ENCODE assay signal across 10 mouse cellular contexts in genomic region chr5:36562791-36563445, GRCm38 (mm10). TPM values are rescaled to one million over a fixed set of nuclear protein-coding genes. Genes with fewer than 3 reads are reported as not detected.
DNase-seq lines count a peak whose midpoint lies in the region; ATAC-seq and TF ChIP-seq lines count a peak whose summit lies in the region.
"Had no signal": no experiment of that assay in that cellular context is flagged by ENCODE, and none has a peak within 500 bp of the region (broad histone marks: within the 10 kb centered on the region; RNA-seq: fewer than 3 reads in every experiment).

No protein-coding gene starts in this region.

- H3K27ac ChIP-seq in heart, adult 2 months: peak overlapping the region; percentile 26; the same call in 1 of the 2 replicates
- H3K27ac ChIP-seq in liver, embryonic 11.5 days (ENCODE audit: low read depth, low read length): peak overlapping the region; percentile 5; the same call in 1 of the 2 replicates
- H3K27ac ChIP-seq: limb, embryonic 15.5 days had no signal

- H3K36me3 ChIP-seq in heart, adult 2 months (ENCODE audit: control insufficient read depth, insufficient read depth, low read length): peaks cover 2% of the 10 kb centered on the region
- H3K36me3 ChIP-seq in liver, embryonic 11.5 days (ENCODE audit: control insufficient read depth, insufficient read depth, low read length): no peaks in the 10 kb centered on the region
- H3K36me3 ChIP-seq: limb, embryonic 15.5 days had no signal

- no peaks in the 10 kb centered on the region for H3K9me3 ChIP-seq in liver, embryonic 11.5 days (ENCODE audit: control insufficient read depth, low read length)
- H3K9me3 ChIP-seq: limb, embryonic 15.5 days had no signal

- H3K4me1 ChIP-seq in heart, adult 2 months (ENCODE audit: control insufficient read depth, insufficient read depth, low read length): peaks cover 11% of the 10 kb centered on the region
- peaks cover 38% of the 10 kb centered on the region for H3K4me1 ChIP-seq in liver, embryonic 11.5 days (replicated peaks; ENCODE audit: control insufficient read depth, insufficient read depth, low read length)

- WGBS in heart, adult 2 months: 72% methylated on average over 10 of the region's 10 CpGs
- WGBS in liver, embryonic 11.5 days: 56% methylated on average over 10 of the region's 10 CpGs

- H3K4me2 ChIP-seq in liver, embryonic 11.5 days: no peak overlapping the region
- H3K4me2 ChIP-seq: limb, embryonic 15.5 days had no signal

- intact Hi-C loops in heart, adult 2 months (cut with DNase I): no loop called here

- H3K27me3 ChIP-seq in heart, adult 2 months (ENCODE audit: control insufficient read depth, insufficient read depth, low read length): no peaks in the 10 kb centered on the region
- H3K27me3 ChIP-seq in liver, embryonic 11.5 days (replicated peaks; ENCODE audit: control insufficient read depth, insufficient read depth, low read length): no peaks in the 10 kb centered on the region
- H3K27me3 ChIP-seq: limb, embryonic 15.5 days had no signal

- no peak overlapping the region for H3K4me3 ChIP-seq in heart, adult 2 months
- no peak overlapping the region for H3K4me3 ChIP-seq in liver, embryonic 11.5 days (ENCODE audit: low read depth, low read length)
- H3K4me3 ChIP-seq: limb, embryonic 15.5 days had no signal

- peak in 1 of 2 experiments; percentile 75 for DNase-seq in heart, adult 2 months
- no peak for DNase-seq in heart, adult 8-10 months (ENCODE audit: low spot score)
- peak; percentile 73 for DNase-seq in R1 (ENCODE audit: low read depth, low spot score)
- no peak for DNase-seq in liver, embryonic 11.5 days (ENCODE audit: low spot score)
- peak; percentile 60 for DNase-seq in skeletal muscle tissue, adult 2 months (ENCODE audit: low read depth, low spot score)
- no peak for DNase-seq in cerebellum, adult 18-20 months
- no peak for DNase-seq in ovary, postnatal 10 days (ENCODE audit: low spot score)
- DNase-seq: kidney, adult 8-10 months had no signal

- H3K9ac ChIP-seq in heart, adult 2 months (ENCODE audit: low read depth, low read length): no peak overlapping the region
- H3K9ac ChIP-seq in liver, embryonic 11.5 days (ENCODE audit: low read depth, low read length): no peak overlapping the region
- H3K9ac ChIP-seq: limb, embryonic 15.5 days had no signal

- TF ChIP-seq EP300 in heart, adult 2 months (IDR thresholded peaks at IDR 0.05; ENCODE audit: insufficient read depth, low read depth, low read length): no peak

- no peaks in the 10 kb centered on the region; the same call in 1 of the 2 replicates for H3K79me2 ChIP-seq in heart, adult 2 months (replicated peaks; ENCODE audit: control insufficient read depth, insufficient read depth, low read length)

- no peak for TF ChIP-seq CTCF in heart, adult 2 months (IDR thresholded peaks at IDR 0.05)

- no peak for TF ChIP-seq POLR2A in heart, adult 2 months (IDR thresholded peaks at IDR 0.05; ENCODE audit: insufficient read depth, low read depth, low read length)

- peak; percentile 30 for ATAC-seq in liver, embryonic 11.5 days (replicated peaks; ENCODE audit: low FRiP score)
- ATAC-seq in cerebellum, adult (ENCODE audit: insufficient number of reproducible peaks, low FRiP score, low TSS enrichment): no peak

RNA-seq across cellular contexts. Expression of gene Tbc1d14, which starts 30.2 kb away (rescaled TPM):
- 10 to 100 TPM; 11.7 to 12.4 TPM for total RNA-seq in heart, adult 2 months (2021)
- 13.0 and 20.4 TPM in 2 replicates for polyA plus RNA-seq in heart, adult 2 months (2012; rRNA removed)
- total RNA-seq in heart, adult 8-10 months (2022): 10 to 100 TPM; 12.8 to 16.3 (median 13.8) TPM
- 26.0 and 30.2 TPM in 2 replicates for polyA plus RNA-seq in liver, embryonic 11.5 days (2014; fragmentation: Nextera tagmentation; extraction: Ambion mirVana)

Comparison
In these comparisons a context has a peak if more than half of its experiments do, and no peak if none do; other contexts are left out.
1. DNase-seq: peak in R1 (single experiment) and skeletal muscle tissue, adult 2 months (single experiment); none in heart, adult 8-10 months (single experiment), liver, embryonic 11.5 days (single experiment), cerebellum, adult 18-20 months (0 of 2) and ovary, postnatal 10 days (single experiment).